Mouse (Mus musculus) heart, adult 2 months (tissue): ENCODE measurements around the gene Kcnj2. TPM values are rescaled to one million over a fixed set of nuclear protein-coding genes. Genes with fewer than 3 reads are reported as not detected.
A peak's percentile ranks its signal among the peaks of the same experiment; 100 is the strongest.

ENCODE experiments used
- DNase-seq, 2 experiments: peaks; one replicate each; pipeline ENCODE4 v3.0.0; 2021
- H3K27ac ChIP-seq: fragments of 200-600 bp; 2 replicates; pipeline ENCODE4 v1.8.1; 2022
- H3K27me3 ChIP-seq: fragments of 200-500 bp; 2 replicates; pipeline ENCODE4 v1.6.1; 2012; ENCODE audit warnings: mild to moderate bottlenecking, low read length, inconsistent platforms, mixed read lengths; ENCODE audit not compliant: control insufficient read depth, insufficient read depth
- H3K36me3 ChIP-seq: fragments of 200-500 bp; 2 replicates; pipeline ENCODE4 v1.6.1; 2012; ENCODE audit warnings: low read length, inconsistent platforms; ENCODE audit not compliant: control insufficient read depth, insufficient read depth
- H3K4me1 ChIP-seq: fragments of 200-500 bp; 2 replicates; pipeline ENCODE4 v1.6.1; 2011; ENCODE audit warnings: low read length; ENCODE audit not compliant: control insufficient read depth, insufficient read depth
- H3K4me3 ChIP-seq: fragments of 200-600 bp; 2 replicates; pipeline ENCODE4 v1.8.1; 2022
- H3K79me2 ChIP-seq: fragments of 200-500 bp; replicated peaks from 2 replicates; pipeline ENCODE4 v1.6.1; 2012; ENCODE audit warnings: mild to moderate bottlenecking, inconsistent platforms, low read length, moderate library complexity, mixed read lengths; ENCODE audit not compliant: control insufficient read depth, insufficient read depth
- H3K9ac ChIP-seq: fragments of 200-500 bp; 2 replicates; pipeline ENCODE4 v1.6.1; 2012; ENCODE audit warnings: low read depth, mild to moderate bottlenecking, control low read depth, inconsistent platforms, low read length, mixed read lengths
- CTCF ChIP-seq: fragments of 200-600 bp; IDR thresholded peaks from 2 replicates; pipeline ENCODE4 v1.8.1; 2022; ENCODE audit warnings: antibody characterized with exemption, mild to moderate bottlenecking, moderate library complexity
- EP300 ChIP-seq: fragments of 200-500 bp; IDR thresholded peaks from 2 replicates; pipeline ENCODE4 v1.6.1; 2011; ENCODE audit warnings: low read depth, low read length, control low read depth; ENCODE audit not compliant: insufficient read depth
- POLR2A ChIP-seq: fragments of 200-500 bp; IDR thresholded peaks from 2 replicates; pipeline ENCODE4 v1.6.1; 2011; ENCODE audit warnings: mild to moderate bottlenecking, low read depth, low read length, control low read depth; ENCODE audit not compliant: insufficient read depth
- WGBS: fragments of 180-500 bp; shearing (Covaris S2); methylation state at CpG from one replicate; pipeline ENCODE4 v1.1.7; 2018; 5-methylcytosine and 5-hydroxymethylcytosine counted together
- intact Hi-C: fragments of 180-260 bp; cut with DNase I; formaldehyde crosslinking; loops from one replicate; pipeline ENCODE4 v1.15.1; 2025
- polyA plus RNA-seq: library from polyadenylated mRNA; depleted of rRNA; stranded (reverse); fragments of >200 nt; gene quantifications from 2 replicates; pipeline ENCODE4 v1.2.3, GENCODE M21; 2012
- total RNA-seq, 2 experiments: library from RNA; stranded (reverse); gene quantifications; 2 replicates each; pipeline ENCODE4 v1.2.3; 2021

The Kcnj2 gene
- total and polyA plus RNA-seq, 3 experiments = 10.1 to 48.7 (median 25.0) TPM

DNA sequence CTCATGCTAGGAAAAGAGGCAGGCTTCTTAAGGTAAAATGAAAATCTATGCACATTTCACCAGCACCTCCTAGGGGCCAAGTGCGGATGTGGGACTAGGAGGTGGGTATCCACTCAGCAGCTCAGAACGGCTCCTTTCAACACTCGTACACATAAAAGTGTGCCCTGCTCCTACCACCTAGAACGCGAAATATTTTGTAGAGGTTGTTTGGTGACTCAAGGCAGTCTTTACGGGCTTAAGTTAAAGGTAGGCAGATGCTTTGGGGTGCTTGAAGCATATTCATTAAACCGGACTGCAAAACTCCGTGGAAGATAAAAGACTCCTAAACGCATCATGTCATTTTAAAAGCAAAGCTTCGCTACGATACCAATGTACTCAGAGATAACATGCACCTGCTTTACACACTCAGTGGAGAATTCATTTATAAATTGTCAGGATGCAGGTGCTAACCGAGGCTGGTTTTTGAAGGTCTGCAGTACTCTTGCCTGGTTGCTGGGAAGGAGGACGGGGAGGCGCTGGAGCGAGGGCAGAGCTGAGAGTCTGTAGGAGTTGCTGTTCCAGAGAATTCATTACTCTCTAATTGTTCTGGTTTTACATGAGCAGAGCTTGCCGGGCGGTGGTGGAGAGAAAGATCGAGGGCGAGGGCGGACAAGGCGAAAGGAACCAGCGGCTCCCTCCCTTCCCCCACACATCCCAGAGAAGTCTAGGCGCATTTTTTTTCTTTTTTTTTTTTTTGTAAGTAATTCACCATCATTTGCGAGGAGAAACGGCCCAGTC, 1.0 kb upstream of the Kcnj2 start:
- peak; percentile 44 to 61 for DNase-seq
- WGBS = under 1% methylated on average over 25 of the region's 25 CpGs
- intact Hi-C loops = loop anchor here (2.0 to 10.0 kb wide), 5 partner anchors 47 to 528 kb away; no protein-coding TSS in a partner anchor

DNA sequence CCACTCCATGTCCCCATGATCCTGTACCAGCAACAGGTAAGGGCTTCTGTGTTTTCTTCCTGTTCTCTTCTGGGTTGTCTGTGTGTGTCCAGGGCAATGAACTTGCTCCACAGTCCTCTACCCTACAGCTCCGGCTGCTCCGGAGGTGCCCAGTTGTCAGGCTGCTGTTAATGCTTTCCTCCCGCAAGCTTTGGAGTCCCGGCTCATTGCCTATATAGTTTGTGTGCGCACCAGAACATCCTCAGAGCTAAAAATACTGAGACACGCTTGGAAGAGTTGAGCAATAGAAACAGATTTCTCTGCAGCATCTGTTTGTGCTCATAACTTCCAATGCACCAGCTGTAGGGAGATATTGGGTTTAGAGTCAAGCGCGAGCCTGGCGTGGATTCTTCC, 331 bp downstream of the Kcnj2 start:
- Histone ChIP-seq H3K27me3 (no peaks in the 10 kb centered on the region), H3K4me3 (peak overlapping the region; percentile 63), H3K36me3 (peaks cover 5% of the 10 kb centered on the region), H3K9ac (peak overlapping the region; percentile 71), H3K4me1 (peaks cover 2% of the 10 kb centered on the region; the same call in 1 of the 2 replicates), H3K79me2 (no peaks in the 10 kb centered on the region), H3K27ac (peak overlapping the region; percentile 89)
- no peak for DNase-seq
- intact Hi-C loops = loop anchor here (1.0 to 10.0 kb wide), 5 partner anchors 46 to 494 kb away; no protein-coding TSS in a partner anchor
- under 1% methylated on average over 9 of the region's 9 CpGs for WGBS
- TF ChIP-seq CTCF (no peak), EP300 (no peak), POLR2A (no peak)

More for the DNA sequence above, 1.0 kb upstream of the Kcnj2 start:
- Histone ChIP-seq H3K27ac (peak overlapping the region; percentile 83), H3K27me3 (no peaks in the 10 kb centered on the region), H3K9ac (peak overlapping the region; percentile 58), H3K4me3 (peak overlapping the region; percentile 63), H3K79me2 (no peaks in the 10 kb centered on the region), H3K4me1 (no peaks in the 10 kb centered on the region), H3K36me3 (no peaks in the 10 kb centered on the region; the same call in 1 of the 2 replicates)
- TF ChIP-seq CTCF = peak; percentile 84
- TF ChIP-seq POLR2A = no peak
- TF ChIP-seq EP300 = no peak

DNA sequence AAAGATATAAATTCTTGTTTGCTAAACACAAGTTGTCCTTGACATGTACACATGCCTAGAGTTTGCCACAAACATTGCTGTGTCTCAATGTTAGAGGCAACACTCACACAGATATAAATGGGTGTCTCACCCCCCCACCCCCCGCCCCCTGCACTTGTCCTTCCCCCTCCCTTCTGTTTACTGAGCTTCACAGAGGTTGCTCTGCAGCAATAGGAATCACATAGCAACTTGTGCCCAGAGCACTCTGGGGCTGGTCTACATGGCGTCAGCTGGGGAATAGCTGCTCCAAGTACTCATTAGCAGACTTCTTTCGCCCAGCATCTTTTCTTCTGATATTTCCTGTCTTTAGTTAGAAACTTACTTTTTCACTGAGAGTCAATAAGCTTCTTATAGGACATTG, 1.8 kb downstream of the Kcnj2 start:
- intact Hi-C loops = loop anchor here (5.0 to 10.0 kb wide), 4 partner anchors 45 to 495 kb away; no protein-coding TSS in a partner anchor
- H3K27me3 ChIP-seq = no peaks in the 10 kb centered on the region
- H3K4me3 ChIP-seq = peak overlapping the region; percentile 63
- peaks cover 3% of the 10 kb centered on the region; the same call in 1 of the 2 replicates for H3K4me1 ChIP-seq
- 43% methylated on average over 3 of the region's 3 CpGs for WGBS
- H3K79me2 ChIP-seq = no peaks in the 10 kb centered on the region
- peaks cover 6% of the 10 kb centered on the region for H3K36me3 ChIP-seq
- DNase-seq = peak in 1 of 2 experiments; percentile 23
- peak; percentile 32; the same call in 1 of the 2 replicates for TF ChIP-seq POLR2A
- no peak for TF ChIP-seq EP300
- no peak overlapping the region for H3K9ac ChIP-seq
- peak overlapping the region; percentile 89 for H3K27ac ChIP-seq

DNA sequence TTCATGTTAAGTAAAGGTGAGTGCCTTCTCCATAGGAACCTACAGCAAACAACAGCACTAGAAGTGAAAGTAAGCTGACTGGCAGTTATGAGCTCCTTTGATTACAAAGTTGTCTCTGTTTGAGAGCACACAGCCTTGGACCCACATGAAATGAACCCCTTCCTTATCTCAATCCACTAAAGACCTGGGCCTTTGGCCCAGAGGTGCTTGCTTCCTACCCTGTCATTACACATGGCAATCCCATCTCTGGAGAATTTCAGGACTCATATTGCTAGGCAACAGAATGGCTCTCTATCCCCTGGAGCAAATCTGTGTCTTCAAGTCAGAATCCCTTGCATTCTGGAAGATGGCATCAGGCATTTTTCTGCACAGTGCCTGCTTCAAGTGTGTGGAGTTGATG, 4.5 kb downstream of the Kcnj2 start:
- Histone ChIP-seq H3K9ac (no peak overlapping the region), H3K79me2 (no peaks in the 10 kb centered on the region), H3K27me3 (no peaks in the 10 kb centered on the region), H3K36me3 (peaks cover 26% of the 10 kb centered on the region), H3K27ac (peak overlapping the region; percentile 4; the same call in 1 of the 2 replicates), H3K4me3 (no peak overlapping the region), H3K4me1 (peaks cover 3% of the 10 kb centered on the region; the same call in 1 of the 2 replicates)
- no peak for TF ChIP-seq EP300
- no peak for TF ChIP-seq POLR2A
- no peak for TF ChIP-seq CTCF
- peak in 1 of 2 experiments; percentile 46 for DNase-seq
- intact Hi-C loops = no loop called here

DNA sequence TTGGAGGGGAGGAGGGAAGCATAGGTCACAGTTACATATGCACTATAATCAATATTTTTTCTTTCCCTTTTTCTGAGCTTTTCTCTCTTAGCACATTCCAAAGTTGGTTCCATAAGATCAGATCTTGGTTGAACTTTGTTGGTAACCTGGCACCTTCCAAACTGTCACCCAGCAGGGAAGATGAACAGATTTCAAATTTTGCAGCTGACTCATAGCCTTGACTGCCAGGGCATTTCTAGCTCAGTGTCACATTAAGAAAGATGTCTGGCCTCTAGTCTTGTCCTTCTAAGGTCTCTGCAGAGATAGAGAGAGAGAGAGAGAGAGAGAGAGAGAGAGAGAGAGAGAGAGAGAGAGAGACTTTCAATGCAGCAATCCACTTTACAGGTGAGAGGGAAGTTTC, 8.2 kb downstream of the Kcnj2 start:
- H3K4me3 ChIP-seq = no peak overlapping the region
- H3K27ac ChIP-seq = no peak overlapping the region
- H3K9ac ChIP-seq = no peak overlapping the region
- no peak for TF ChIP-seq POLR2A
- no peak for TF ChIP-seq CTCF
- no peak for TF ChIP-seq EP300
- intact Hi-C loops = no loop called here
- no peaks in the 10 kb centered on the region for H3K27me3 ChIP-seq
- H3K36me3 ChIP-seq = peaks cover 41% of the 10 kb centered on the region
- H3K79me2 ChIP-seq = no peaks in the 10 kb centered on the region
- DNase-seq = no peak
- peaks cover 3% of the 10 kb centered on the region; the same call in 1 of the 2 replicates for H3K4me1 ChIP-seq

DNA sequence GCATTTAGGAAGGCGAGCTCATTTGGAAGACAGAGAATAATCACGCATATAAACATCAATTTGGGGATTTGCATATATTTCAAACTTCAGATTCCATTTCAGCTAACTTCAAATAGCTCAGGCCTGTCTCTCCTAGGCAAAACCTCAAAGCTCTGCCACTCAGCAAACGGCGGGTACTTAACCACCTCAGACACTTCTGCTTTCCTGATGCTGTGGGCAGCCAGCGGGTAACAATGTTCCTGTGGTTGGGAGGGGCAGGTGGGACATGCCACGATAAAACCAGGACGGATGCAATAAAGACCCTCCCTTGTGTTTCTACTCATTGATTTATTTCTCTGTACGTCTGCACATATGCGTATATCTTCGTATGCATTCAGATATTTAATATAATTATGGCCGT, 12.1 kb downstream of the Kcnj2 start:
- Histone ChIP-seq H3K79me2 (no peaks in the 10 kb centered on the region), H3K36me3 (peaks cover 33% of the 10 kb centered on the region), H3K4me3 (no peak overlapping the region), H3K9ac (no peak overlapping the region), H3K4me1 (no peaks in the 10 kb centered on the region), H3K27ac (no peak overlapping the region), H3K27me3 (no peaks in the 10 kb centered on the region)
- intact Hi-C loops = no loop called here
- TF ChIP-seq CTCF (no peak), EP300 (no peak), POLR2A (no peak)
- DNase-seq = no peak
- WGBS = 78% methylated on average over 11 of the region's 11 CpGs
